Mouse (Mus musculus) common myeloid progenitor, adult 5-6 weeks (primary cell): Measurements from ENCODE around the gene Dcbld1. TPM values are rescaled to one million over a fixed set of nuclear protein-coding genes. Genes with fewer than 3 reads are reported as not detected.

Source experiments
- ATAC-seq: replicated peaks from 2 replicates; pipeline ENCODE4 v1.8.0; 2016; ENCODE audit warnings: low read depth, mild to moderate bottlenecking, moderate TSS enrichment, inconsistent platforms; ENCODE audit not compliant: poor library complexity, severe bottlenecking
- total RNA-seq: library from RNA; stranded (forward); fragments of 200-1000, 187-1606 nt; gene quantifications from 2 replicates; pipeline ENCODE4 v1.2.3, GENCODE M21; 2017

The Dcbld1 gene
- not detected in 2 replicates for total RNA-seq

DNA sequence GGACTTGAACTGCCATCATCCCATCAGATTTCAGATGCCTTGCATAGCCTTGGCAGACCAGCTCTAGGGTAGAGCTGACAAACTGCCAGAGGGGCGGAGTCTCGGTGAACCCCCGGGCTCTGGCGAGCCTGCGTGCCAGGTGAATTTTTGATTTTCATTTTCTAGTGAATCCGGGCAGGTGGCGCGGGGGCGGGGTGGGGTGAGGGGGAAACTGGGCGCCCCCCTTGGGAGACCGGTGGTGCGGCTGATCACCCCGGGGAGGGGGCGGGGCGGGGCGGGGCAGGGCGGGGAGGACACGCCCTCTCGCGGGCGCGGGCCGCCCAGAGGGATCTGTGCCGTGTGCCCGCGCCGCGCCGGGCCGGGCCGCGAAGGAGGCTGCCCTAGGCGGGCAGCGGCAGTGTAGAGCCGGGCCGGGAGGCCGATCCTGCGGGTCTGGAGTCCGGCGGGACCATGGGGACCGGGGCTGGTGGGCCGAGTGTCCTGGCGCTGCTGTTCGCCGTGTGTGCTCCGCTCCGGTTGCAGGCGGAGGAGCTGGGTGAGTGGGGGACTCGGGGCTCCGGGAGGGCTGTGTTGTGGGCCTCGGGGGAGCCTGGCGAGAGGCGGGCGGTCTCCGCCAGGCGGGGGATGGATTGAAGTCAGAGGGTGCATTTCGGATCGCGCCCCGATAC lies at the start of gene Dcbld1:
Dcbld1 (plus strand) TSS at position 319 of the 668 bp plus-strand sequence.
- peak; percentile 68 for ATAC-seq

DNA sequence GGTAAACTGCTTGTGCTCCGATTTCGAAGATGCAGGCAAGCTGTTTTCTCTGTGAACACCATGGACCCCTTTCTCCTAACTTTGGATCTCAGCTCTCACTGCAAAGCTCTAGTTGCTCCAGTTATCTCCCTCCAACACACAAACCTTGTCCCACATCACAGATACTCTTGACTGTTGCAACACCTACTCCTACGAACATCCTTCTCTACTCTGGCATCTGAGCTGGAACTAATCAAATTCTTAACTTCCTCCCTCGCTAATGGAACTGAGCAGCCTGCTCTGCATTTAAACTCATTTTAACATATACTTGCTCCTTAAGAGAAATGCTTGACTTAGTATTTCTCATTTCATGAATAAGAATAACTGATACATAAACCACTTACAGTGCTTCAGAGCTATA lies 47.5 kb upstream of the Dcbld1 start:
- ATAC-seq, result no peak

DNA sequence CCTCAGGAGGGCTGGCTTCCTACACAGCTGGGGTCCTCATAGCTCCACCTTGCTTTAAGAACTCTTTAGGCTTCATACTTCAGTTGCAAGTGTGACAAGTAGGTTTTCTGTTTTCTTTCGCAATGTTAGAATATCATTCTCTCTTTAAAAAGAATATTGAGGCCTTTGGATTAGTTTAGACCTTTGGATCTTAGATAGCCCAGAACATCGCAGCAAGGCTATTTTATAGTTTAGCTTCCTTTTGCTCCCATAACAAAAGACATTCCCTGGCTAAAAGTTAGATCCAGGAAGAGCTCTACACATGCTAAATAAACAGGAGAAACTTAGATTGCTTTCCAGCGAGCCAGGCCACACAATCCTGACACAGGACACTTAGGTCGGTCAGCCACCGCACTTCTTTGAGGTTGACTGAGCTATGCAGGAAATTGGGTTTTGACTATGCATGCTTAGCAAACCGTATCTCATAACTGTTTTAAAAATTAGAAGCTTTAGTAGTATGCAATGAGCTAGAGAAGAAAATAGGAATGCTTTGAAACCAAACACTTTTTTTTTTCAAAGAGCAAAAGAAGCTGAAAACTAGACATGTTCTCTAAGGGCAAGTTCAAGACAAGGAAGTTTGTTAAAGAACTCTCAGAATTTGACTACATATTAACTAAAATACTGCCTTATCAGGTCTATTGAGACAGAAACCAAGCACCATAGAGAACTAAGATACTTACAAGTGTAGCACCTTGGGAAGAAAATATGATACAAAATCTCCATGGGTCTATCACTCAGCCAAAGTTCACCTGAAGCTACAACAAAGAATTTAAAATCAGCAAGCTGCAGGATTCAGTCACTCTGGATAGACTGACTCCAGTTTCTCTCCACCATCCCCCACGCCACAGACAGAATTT lies 38.2 kb upstream of the Dcbld1 start, which contains the start of gene Ros1:
Ros1 (minus strand) TSS at position 288 of the 896 bp plus-strand sequence.
- no peak for ATAC-seq

DNA sequence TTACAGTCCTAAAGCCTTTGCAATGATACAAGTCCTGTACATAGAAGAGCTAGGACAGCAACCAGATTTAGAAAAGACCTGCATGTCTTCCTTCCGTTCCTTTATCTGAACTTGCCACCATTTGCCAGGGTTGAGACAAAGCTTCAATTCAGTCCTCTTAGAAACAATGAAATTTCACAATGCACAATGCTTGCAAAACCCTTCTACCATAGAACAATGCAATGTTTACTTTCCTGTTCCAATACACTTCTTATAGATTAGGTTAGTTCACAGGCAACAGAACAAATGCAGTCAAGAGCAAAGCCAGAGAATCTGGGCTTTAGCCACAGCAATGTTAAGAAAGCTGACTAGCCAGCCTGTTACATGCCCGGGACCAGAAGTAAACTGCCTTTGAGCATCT lies 29.4 kb upstream of the Dcbld1 start:
- no peak for ATAC-seq

DNA sequence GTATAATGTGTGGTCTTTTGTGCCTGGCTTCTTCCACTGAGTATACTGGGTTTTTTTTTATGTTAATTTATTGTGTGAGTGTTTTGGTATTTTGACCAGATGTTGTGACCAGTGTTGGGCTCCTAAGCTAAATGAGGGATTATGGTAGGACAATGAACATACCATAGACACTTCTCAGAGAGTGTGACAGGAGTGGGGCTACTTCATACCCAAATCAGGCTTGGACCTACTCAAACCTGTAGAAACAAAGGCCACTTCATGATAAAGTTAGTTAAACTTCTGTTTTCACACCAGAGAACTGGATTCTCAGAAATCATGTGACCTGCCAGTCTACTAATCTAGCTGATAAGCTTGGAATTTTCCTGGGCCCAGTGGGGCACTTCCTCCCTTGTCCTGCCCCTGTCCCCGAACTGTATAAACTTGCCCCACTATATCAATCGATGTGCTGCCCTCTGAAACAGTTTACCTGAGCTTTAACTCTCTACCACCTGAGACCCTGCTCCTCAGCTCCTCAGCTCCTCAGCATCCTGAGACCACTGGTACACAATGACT lies 18.1 kb upstream of the Dcbld1 start:
- no peak for ATAC-seq

DNA sequence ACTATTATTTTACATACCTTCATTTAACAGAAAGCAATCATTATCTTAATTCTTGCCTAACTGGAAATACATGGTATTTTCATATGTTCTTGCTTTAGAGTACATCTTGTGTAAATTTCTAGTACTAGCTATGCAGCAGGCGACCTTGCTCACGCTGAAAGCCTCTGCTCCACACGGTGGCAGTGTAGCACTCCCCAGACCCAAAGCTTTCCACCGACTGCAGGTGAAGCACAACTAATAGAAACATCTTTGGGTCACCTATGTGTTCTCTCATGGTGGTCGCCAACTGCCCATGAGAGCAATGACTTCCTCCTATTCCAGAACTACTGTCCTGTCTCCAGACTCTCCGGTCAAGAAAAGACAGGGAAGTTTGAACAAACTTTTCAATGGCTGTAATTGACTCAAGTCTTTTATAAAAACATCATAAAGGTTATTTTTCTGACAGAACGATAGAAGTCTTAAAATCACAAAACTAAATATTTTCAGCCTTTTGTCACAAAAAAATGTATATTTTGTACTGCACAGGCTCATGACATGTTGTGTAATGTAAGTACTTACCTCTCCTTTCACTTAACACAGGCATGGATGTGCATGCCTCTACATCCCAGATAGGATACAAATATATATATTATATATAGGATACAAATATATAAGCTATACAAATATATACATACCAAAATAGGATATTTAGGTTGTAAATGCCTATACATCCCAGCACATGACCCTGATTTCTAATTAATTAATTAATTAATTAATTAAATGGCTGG lies 16.4 kb upstream of the Dcbld1 start:
- peak; percentile 85 for ATAC-seq

DNA sequence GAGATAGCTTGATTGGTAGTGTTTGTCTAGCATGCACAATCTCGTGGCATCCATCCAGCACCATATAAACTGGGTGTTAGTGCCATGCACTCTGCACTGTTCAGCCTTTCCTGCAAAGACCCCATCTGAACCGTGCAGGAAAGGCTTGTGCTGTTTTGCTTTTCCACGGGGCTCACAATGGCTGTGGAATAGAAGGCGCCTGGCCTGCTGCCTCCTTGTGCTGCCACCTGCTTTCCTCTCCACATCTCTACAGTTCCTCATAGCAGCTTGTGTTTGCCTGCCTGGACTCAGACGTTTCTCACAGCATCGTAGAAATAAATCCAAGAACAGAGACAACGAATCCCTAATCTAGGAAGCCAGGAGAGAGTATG lies 15.9 kb upstream of the Dcbld1 start:
- ATAC-seq, result no peak

DNA sequence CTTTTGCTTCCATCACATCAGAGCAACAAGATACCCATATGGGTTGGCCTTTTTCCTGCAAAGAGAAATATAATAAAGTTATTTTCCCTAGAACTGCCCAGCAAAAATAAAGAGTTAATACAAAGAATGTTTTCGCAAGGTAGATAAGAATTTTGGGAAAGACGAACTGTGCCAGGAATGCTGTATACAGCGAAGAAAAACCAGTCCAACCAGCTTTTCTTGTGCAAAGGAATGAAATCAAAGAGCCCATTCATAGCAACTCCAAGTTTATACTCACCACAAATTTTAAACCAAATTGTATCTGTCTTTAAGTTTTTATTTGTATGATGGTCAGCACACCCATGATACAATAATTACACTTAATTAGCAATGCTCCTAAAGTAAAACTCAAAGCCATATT lies 13.8 kb upstream of the Dcbld1 start:
- ATAC-seq, result no peak

DNA sequence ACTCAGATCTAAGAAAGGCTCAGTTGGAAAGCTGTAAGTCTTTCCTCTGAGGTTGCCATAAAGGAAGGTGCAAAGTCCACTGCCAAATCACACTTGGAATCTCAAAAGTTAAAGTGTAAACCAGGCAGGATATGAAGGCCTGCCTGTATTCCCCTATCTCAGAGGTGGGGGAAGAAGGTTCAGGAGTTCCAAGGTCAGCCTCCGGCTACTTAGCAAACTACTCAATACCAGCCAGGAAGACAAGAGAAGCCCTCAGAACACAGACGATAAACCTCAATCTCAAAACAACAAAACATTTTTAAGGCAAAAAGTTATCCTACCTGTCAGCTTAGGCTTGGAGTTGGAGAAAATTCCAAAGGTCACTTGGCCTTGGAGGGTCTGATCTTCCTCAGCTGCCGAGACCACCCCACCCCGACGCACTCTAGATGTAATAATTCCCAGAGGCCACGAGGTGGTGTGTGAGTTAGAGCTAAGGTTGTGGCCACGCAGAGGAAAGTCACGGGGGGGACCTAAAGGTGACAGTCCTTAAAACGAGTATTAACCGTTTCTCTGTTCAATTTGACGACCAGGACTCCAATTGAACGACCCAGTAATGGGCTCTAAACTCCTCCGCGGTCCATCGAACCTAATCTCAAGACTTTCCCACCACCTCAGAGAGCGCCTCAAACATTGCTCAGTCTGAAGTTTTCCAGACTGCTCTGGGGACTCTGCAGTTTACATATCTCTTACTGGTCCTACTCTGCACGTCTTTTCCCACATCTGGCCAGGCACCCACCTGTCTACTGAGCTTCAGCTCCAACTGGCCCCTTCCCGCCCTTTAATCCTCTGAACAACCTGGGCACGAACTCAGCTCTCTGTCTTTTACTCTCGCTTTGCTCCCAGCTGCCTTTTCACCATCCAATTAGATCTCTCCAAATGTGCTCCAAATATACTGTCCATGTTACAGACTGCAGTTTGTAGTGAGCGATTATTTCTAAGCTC lies 933 bp upstream of the Dcbld1 start:
- ATAC-seq, result peak; percentile 74

DNA sequence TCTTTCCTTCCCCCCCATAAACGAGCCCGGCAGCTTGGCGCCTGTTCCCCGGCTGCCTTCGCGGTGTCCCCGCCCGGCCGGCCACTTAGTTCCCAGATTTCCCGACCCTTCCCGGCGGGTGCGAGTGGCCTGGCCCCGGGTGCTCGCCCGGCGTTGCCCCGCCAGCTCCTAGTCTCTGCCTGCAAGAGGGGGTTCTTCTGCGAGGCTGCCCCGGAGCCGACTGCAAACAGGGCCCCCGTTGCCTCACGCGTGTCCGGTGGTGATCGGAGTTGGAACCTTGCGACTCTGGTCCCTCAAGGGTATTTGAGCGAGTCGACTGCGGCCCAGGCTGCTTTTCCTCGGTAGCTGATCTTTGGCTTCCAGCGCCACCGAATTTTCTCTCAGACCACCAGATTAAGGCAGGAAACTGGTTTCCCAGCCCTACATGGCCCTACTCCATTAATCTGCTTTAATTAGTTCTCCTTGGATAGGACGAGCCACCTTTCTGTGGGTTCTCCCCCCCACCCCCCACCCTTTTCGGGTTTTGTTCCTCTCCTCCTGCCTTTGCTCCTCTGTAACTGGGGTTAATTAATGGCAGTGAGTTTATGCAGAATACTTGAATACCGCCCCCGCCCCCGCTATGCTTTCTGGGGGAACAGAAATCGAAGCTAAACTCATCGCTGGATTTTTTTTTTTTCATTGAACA lies 692 bp downstream of the Dcbld1 start:
- ATAC-seq, result peak; percentile 17; the same call in 1 of the 2 replicates

DNA sequence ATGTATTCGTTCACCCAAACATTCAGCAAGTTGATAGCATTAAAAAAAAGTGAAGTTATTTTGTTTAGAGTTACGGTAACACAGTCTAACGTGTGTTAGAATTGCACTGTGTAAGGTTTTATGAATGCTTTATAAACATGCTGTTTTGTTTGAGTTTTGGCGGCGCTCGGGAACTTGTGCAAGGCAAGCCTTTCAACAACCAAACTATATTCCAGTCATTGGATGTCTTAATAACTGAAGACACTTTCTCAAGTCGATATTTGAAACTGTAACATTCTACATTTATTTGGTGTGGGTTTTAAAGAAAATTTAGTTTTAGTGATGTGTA lies 1.2 kb downstream of the Dcbld1 start:
- no peak for ATAC-seq

DNA sequence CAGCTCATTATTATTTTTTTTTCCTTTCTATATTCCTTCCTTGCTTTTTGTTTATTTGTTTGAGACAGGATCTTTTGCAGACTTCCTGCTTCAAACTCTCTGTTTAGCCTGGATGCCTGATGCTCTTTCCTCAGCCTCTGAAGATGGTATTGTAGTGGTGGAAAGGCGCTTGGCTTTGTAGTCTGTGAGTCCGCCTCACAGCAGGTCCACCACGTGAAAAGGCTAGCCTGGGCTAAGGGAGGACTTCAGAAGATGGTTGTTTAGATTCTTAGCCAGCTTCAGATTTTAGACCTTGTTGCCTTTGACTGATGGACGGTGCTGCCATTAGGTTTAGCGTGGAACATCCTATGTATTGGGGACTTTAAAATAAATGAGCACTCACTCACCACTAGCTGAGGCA lies 2.0 kb downstream of the Dcbld1 start:
- ATAC-seq, result no peak

DNA sequence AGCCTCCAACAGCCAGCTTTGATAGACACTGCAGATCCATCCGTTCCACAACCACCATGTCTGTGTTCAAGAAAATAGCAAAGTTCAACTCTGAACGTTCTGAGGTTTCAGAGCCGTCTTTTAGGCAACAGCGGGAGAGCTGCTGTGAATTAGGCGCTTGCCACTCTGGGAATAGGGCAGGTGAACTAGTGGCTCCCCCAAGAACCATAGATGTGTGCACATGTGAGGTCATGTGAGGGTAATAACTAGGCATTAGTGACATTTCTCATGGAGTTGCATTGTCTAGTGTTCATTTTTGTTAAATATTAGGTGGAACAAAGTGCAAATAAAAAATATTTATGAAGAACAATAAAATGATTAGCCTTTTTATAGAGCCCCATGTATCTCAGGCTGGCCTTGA lies 8.6 kb downstream of the Dcbld1 start:
- ATAC-seq, result no peak

DNA sequence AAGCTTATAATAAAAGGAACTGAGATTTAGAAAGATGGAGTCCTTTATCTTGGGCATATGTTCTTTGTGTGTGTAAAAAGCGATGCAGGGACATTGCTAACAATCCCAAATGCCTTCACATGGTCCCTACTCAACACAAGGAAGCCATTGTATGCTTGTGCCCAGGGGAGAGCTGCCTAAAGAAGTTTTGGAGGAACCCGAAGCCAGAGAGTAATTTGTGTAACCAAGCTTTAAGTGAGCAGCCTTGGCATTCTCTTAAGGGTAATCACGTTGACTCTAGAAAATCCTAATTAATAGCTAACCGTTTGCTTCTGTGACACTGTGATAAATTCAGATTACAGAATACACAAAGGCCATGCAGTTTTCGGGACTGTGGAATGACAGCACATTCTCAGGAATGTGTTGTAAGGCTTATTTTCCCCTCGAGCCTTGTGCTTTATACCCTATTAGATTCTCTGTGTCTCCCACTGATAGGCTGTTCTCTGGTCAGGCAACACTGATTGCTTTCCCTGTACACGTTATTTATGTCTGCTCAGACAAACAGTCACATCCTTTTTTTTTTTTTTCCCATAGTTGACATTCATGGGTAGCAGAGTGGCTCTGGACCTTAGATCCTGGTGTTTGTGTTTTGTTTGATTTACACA lies 9.4 kb downstream of the Dcbld1 start:
- ATAC-seq, result no peak

DNA sequence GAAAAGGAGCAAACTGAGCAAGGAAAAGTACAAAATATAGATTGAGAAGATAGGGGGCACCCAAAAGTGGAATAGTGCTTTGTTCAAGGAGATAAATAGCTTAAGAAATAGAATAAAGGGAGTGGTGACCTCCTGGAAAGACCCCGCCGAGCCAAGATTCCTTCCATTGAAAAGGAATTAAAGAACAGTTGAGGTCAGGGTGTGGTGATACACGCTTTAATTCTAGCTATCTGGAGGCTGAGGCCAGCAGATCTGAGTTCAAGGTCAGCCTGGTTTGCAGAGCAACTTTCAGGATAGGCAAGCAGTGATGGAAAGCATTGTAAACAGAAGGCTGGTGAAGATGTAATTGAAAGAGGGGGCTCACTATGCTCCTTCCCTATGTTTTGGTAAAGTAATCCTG lies 12.8 kb downstream of the Dcbld1 start:
- ATAC-seq, result no peak

DNA sequence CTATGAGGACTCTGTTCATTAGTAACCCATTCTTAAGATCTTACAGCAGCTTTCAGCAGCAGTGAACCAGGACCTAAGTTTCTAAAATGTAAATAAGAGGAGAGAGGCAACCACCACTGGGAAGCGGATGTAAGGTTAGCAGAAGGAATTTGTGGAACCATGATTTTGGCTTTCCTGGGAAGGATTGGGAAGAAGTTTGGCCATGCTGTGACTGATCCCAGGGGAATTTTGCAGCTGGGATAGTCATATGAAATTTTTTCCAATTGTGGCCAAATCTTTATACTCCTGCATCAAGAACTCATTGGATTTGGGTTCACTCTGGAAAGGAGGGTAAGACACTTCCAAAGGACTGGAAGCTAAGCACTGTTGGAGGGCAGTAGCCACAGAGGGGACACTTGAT lies 18.8 kb downstream of the Dcbld1 start:
- ATAC-seq, result no peak

DNA sequence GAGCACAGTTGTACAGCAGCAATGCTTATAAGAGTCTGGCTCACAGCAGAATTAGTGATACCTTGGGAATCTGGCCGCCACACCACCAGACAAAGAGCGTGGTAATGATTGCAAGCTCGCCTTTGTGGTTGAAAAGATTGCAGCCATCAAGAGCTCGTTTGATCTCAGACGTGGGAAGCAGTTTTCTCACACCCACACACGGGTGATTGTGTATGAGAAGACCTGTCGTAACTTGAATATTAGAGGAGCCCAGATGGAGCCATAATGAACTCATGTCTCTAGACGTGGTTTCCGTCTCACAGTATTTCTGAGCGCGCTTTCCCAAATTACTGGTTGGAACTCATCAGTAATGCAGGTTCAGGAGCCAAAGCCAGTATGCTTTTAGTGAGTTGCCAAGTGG lies 20.0 kb downstream of the Dcbld1 start:
- no peak for ATAC-seq

DNA sequence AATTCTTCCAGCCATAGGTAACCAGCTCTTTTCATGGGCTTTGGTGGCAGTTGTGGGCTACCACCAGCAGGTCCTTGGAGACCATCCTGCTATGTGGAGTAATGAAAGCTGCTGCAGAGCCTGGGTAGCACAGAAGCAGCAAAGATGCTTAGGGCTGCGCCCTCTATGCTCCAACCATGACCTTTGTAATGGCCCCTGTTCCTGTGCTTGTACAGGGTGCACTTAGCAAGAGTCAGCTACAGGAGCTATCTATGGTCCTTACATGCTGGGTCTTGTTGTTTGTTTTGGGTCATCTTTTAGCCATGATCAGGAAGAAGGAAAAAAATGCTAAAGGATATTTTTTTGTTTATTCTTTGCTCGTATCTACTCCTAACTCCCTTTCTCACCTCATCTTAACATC lies 24.3 kb downstream of the Dcbld1 start:
- ATAC-seq, result no peak
